Mouse (Mus musculus) heart, postnatal 0 days (tissue): ENCODE data around the gene Tgfbr3l.

ENCODE experiments used
- CTCF ChIP-seq: IDR thresholded peaks from 2 replicates; pipeline ENCODE4 v1.5.1; 2016; ENCODE audit warnings: antibody characterized with exemption, control low read depth, low read depth
- EP300 ChIP-seq: IDR thresholded peaks from 2 replicates; pipeline ENCODE4 v1.6.1; 2016; ENCODE audit warnings: antibody characterized with exemption, low read depth

- TF ChIP-seq CTCF (no peak), EP300 (no peak)
Measured at GRCm38 (mm10) chr8:4212809-4213209, 35.2 kb upstream of the Tgfbr3l start.
